Mouse (Mus musculus): ENCODE data around the gene Pnmt. TPM values are rescaled to one million over a fixed set of nuclear protein-coding genes. Genes with fewer than 3 reads are reported as not detected.

Pnmt gene
- total and polyA plus RNA-seq, 3 experiments = 314 to 601 (median 598) TPM

DNA sequence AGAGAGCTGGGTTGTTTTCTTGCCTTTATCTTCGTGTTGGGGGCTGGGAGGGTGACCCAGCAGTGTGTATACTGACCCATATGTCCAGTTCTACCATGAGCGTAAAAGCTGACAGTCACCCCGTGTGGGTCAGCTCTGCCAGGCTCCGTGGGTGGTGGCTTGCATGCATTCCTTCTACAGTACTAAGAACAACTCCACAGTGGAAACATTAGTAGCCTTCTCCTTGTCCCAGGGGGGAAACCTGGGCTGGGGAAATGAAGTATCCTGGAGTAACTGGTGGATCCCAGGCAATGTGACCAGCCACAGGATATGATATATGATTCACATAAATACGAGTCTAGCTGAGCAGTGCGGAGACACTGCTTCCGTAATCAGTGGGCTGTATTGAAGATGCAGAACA lies 27.5 kb downstream of the Pnmt start:
- no peak for DNase-seq

DNA sequence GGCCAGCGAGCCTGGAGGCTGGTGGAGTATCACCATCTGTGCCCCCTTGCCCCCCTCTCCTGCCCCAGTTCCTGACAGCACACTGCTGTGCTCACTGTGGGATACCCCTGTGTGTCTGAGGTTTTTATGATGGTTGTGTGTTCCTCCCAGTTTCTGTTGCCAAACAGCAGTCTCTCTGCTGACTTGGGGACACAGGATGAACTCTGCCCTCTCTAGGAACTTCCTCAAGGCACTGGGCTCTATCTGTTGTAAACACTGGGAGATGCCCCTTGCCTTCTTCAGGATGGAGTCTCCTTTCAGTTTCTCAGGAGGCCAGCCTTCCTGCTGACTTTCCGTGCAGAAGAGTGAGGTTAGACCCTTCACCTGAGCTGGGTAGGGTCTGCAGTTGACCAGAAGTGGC lies 27.9 kb downstream of the Pnmt start:
- no peak for DNase-seq

DNA sequence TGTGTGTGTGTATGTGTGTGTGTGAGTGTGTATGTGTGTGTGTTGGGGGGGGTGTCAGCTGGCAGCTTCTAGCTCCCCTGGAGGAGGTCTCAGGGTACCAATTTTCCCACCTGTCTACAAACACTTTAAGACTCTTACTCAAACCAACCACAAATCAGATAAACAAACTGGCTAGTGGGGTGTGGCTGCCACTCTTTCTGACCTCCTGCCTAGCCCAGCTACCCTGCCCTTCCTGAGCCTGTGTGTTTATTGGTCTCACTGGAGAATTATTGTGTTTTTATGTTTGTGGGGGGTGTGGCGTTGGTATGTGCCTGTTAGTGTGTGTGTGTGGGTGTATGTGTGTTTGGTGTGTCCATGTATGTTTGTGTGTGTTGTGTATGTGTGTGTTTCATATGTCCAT lies 30.8 kb downstream of the Pnmt start:
- DNase-seq = no peak

GRCm38 (mm10) chr11:98418273-98418672 lies 32.0 kb downstream of the Pnmt start:
- no peak for DNase-seq

DNA sequence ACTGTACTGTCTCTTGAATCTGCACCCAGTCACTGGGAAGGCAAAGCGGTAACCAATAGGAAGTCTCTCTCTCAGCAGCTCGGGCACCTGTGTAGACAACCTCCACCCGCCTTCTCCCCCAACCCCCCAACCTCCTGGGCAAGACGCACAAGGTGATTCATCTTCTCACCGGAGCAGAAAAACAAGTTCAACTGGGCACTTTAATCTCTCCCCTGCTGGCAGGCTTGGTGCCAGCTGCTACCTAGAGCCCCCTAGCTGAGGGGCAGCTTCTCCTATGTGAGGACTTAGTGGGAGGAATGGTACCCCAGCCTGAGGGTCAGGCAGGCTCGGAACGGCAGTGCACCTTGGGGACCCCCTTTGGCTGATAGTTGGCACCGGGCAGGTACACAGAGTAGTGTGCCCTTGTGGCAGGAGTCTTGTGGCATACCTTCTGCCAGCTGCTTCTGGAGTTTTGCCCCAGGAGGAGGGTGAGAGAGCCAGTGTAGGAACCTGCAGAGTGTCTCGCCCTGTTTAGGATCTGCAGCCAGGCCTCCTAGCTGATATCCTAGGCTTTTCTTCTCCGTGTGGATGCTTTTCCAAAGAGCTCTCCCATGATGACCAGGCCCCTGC lies 32.8 kb downstream of the Pnmt start:
- no peak for DNase-seq

GRCm38 (mm10) chr11:98426592-98426991 lies 40.3 kb downstream of the Pnmt start:
- no peak for DNase-seq

DNA sequence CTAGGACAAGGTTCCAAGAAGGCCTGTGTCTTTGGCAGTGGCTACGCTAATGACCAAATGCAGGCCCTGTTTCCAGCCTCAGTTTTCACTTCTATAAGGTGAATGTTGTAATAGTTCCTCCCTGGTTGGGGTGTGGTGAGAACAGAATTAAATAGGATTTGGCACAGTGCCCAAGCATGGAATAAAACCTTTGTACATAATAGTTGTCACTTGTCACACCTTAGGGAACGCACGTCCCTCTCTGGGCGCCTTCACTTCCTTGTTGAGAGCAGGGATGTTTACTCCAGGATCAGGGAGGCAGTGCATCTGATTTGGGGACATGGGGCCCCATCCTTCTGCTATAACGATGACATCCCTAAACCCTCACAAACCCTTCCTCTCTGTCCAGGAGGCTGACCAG lies 42.2 kb downstream of the Pnmt start:
- DNase-seq = no peak

DNA sequence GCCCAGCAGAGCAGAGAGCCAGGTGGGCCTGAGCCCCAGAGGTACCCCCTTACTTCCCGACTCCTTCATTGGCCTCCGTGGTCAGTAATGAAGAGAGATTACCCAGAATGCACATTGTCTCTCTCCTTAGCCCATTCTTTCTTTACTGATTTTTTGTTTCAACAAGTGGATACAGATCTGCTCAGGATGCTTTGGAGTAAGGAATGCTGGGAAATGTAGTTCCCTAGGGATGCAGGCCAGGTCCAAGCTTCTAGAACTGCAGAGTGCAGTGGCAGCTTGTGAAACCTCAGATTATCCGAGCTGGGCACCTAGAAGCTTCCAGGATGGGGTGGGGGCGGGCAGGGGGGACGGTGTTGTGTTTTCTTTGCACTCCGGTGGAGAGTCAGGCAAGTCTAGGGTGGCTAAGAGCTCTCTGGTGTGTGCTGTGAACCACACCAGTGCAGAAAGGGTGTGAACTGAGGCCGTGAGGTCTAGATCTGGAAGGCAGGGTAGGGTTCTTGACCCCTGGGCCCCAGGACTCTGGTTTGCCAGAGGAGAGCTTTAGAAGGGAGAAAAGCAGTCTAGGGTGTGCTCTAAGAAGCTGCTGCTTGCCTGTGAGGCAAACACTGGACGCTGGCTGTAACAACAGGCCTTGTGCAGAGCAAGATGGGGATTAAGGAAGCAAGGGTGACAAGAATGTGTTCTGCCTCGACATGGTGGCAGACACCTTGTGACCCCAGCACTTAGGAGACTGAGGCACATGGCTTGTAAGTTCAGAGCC lies 45.7 kb downstream of the Pnmt start:
- no peak for DNase-seq

- DNase-seq = no peak
These were observed 49.5 kb downstream of the Pnmt start for GRCm38 (mm10) chr11:98435723-98436122.

DNA sequence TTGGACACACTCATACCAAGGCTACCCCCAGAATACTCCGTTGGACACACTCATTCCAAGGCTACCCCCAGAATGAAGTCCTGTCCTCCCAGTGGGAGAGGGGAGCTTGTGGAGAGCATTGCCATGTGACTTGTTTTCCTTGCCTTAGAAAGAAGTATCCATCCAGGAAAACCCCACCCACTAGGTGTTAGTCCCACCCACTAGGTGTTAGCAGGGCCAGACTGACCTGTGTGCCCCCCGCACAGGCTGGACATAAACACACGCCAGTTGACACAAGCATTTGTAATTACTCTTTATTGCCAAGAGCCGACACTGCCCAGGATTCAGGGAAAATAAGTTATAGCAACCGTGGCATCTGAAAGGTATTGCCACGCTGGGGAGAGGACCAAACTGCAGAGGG lies 51.2 kb downstream of the Pnmt start:
- DNase-seq = no peak

Other genes starting within 250 kb of the Pnmt start
- 10 to 100 TPM; 22.4 to 29.3 TPM for gene Fbxl20, start 236.0 kb upstream of the Pnmt start, total RNA-seq (2021)
- gene Fbxl20, start 236.0 kb upstream of the Pnmt start, polyA plus RNA-seq (2012; rRNA removed) = 34.6 and 36.2 TPM in 2 replicates
- 10 to 100 TPM; 51.9 to 70.1 TPM for gene Med1, start 193.2 kb upstream of the Pnmt start, total RNA-seq (2021)
- gene Med1, start 193.2 kb upstream of the Pnmt start, polyA plus RNA-seq (2012; rRNA removed) = 9.3 and 17.5 TPM in 2 replicates
- gene Cdk12, start 183.4 kb upstream of the Pnmt start, total RNA-seq (2021) = 10 to 100 TPM; 33.0 to 52.8 TPM
- 7.4 and 8.3 TPM in 2 replicates for gene Cdk12, start 183.4 kb upstream of the Pnmt start, polyA plus RNA-seq (2012; rRNA removed)
- gene Neurod2, start 56.8 kb upstream of the Pnmt start, total RNA-seq (2021) = not detected
- gene Neurod2, start 56.8 kb upstream of the Pnmt start, polyA plus RNA-seq (2012; rRNA removed) = not detected in 2 replicates
- gene Ppp1r1b, start 38.0 kb upstream of the Pnmt start, total RNA-seq (2021) = under 1 TPM; 0.17 to 0.55 TPM
- gene Ppp1r1b, start 38.0 kb upstream of the Pnmt start, polyA plus RNA-seq (2012; rRNA removed) = 0.22 and 0.37 TPM in 2 replicates
- 10 to 100 TPM; 20.8 to 23.5 TPM for gene Stard3, start 28.1 kb upstream of the Pnmt start, total RNA-seq (2021)
- 65.3 and 67.8 TPM in 2 replicates for gene Stard3, start 28.1 kb upstream of the Pnmt start, polyA plus RNA-seq (2012; rRNA removed)
- gene Tcap, start 2.6 kb upstream of the Pnmt start, total RNA-seq (2021) = under 1 TPM; 0.31 to 0.32 TPM
- gene Tcap, start 2.6 kb upstream of the Pnmt start, polyA plus RNA-seq (2012; rRNA removed) = 0.46 and 0.54 TPM in 2 replicates
- 1 to 10 TPM; 4.7 to 5.9 TPM for gene Pgap3, start 14.0 kb downstream of the Pnmt start, total RNA-seq (2021)
- gene Pgap3, start 14.0 kb downstream of the Pnmt start, polyA plus RNA-seq (2012; rRNA removed) = 18.4 and 20.3 TPM in 2 replicates
- 1 to 10 TPM; 2.4 to 5.9 TPM for gene Erbb2, start 26.0 kb downstream of the Pnmt start, total RNA-seq (2021)
- gene Erbb2, start 26.0 kb downstream of the Pnmt start, polyA plus RNA-seq (2012; rRNA removed) = 7.0 and 7.2 TPM in 2 replicates
- gene Mien1, start 52.5 kb downstream of the Pnmt start, total RNA-seq (2021) = 10 to 100 TPM; 88.5 to 93.5 TPM
- 43.0 and 49.2 TPM in 2 replicates for gene Mien1, start 52.5 kb downstream of the Pnmt start, polyA plus RNA-seq (2012; rRNA removed)
- gene Grb7, start 59.9 kb downstream of the Pnmt start, total RNA-seq (2021) = under 1 TPM; 0.35 to 0.45 TPM
- 0.97 and 1.1 TPM in 2 replicates for gene Grb7, start 59.9 kb downstream of the Pnmt start, polyA plus RNA-seq (2012; rRNA removed)
- under 1 TPM; 0.72 to 0.86 TPM for gene Ikzf3, start 159.6 kb downstream of the Pnmt start, total RNA-seq (2021)
- 0.10 and 0.36 TPM in 2 replicates for gene Ikzf3, start 159.6 kb downstream of the Pnmt start, polyA plus RNA-seq (2012; rRNA removed)
- gene Zpbp2, start 164.6 kb downstream of the Pnmt start, total RNA-seq (2021) = under 1 TPM; 0.66 to 0.69 TPM
- gene Zpbp2, start 164.6 kb downstream of the Pnmt start, polyA plus RNA-seq (2012; rRNA removed) = 0.10 and 0.30 TPM in 2 replicates
- gene Ormdl3, start 200.9 kb downstream of the Pnmt start, total RNA-seq (2021) = 100 to 1,000 TPM in 1 of 2 experiments, 10 to 100 TPM in 1; 94.9 to 180 TPM
- gene Ormdl3, start 200.9 kb downstream of the Pnmt start, polyA plus RNA-seq (2012; rRNA removed) = 151 and 188 TPM in 2 replicates
- not detected for gene Lrrc3c, start 211.8 kb downstream of the Pnmt start, total RNA-seq (2021)
- gene Lrrc3c, start 211.8 kb downstream of the Pnmt start, polyA plus RNA-seq (2012; rRNA removed) = not detected in 2 replicates
- 10 to 100 TPM in 1 of 2 experiments, 1 to 10 TPM in 1; 6.3 to 15.3 TPM for gene Gm12355, start 239.2 kb downstream of the Pnmt start, total RNA-seq (2021)
- gene Gm12355, start 239.2 kb downstream of the Pnmt start, polyA plus RNA-seq (2012; rRNA removed) = not detected in 2 replicates
- 10 to 100 TPM in 1 of 2 experiments, 1 to 10 TPM in 1; 4.7 to 19.4 TPM for gene Gsdma3, start 239.9 kb downstream of the Pnmt start, total RNA-seq (2021)
- gene Gsdma3, start 239.9 kb downstream of the Pnmt start, polyA plus RNA-seq (2012; rRNA removed) = not detected in 2 replicates